Mouse (Mus musculus) stomach, embryonic 14.5 days (tissue): ENCODE measurements around the gene Mbnl2. TPM values are rescaled to one million over a fixed set of nuclear protein-coding genes. Genes with fewer than 3 reads are reported as not detected.

Source experiments
- ATAC-seq: fragments of 200-750 bp; cut with Nextera tagmentation; 2 replicates; pipeline ENCODE4 v1.8.0; 2017; ENCODE audit warnings: low read depth, moderate TSS enrichment; ENCODE audit not compliant: insufficient number of reproducible peaks, insufficient read depth, low FRiP score
- H3K27ac ChIP-seq: fragments of 300-500 bp; sonication (generic); 2 replicates; pipeline ENCODE4 v1.5.1; 2014; ENCODE audit warnings: mild to moderate bottlenecking, low read length, moderate library complexity, mixed read lengths
- H3K27me3 ChIP-seq: fragments of 300-500 bp; sonication (generic); 2 replicates; pipeline ENCODE4 v1.6.1; 2014; ENCODE audit warnings: low read length, control low read depth, mixed read lengths; ENCODE audit not compliant: control insufficient read depth, insufficient read depth
- H3K36me3 ChIP-seq: fragments of 300-500 bp; sonication (generic); 2 replicates; pipeline ENCODE4 v1.6.1; 2014; ENCODE audit warnings: mild to moderate bottlenecking, control low read depth, low read length, moderate library complexity, mixed read lengths; ENCODE audit not compliant: control insufficient read depth, insufficient read depth
- H3K4me1 ChIP-seq: fragments of 300-500 bp; sonication (generic); 2 replicates; pipeline ENCODE4 v1.6.1; 2014; ENCODE audit warnings: low read length, control low read depth, mixed read lengths; ENCODE audit not compliant: control insufficient read depth, insufficient read depth
- H3K4me2 ChIP-seq: fragments of 300-500 bp; sonication (generic); replicated peaks from 2 replicates; pipeline ENCODE4 v1.6.1; 2014; ENCODE audit warnings: low read depth, low read length, control low read depth
- H3K4me3 ChIP-seq: fragments of 300-500 bp; sonication (generic); 2 replicates; pipeline ENCODE4 v1.5.1; 2014; ENCODE audit warnings: low read depth, low read length, control low read depth
- H3K9ac ChIP-seq: fragments of 300-500 bp; sonication (generic); replicated peaks from 2 replicates; pipeline ENCODE4 v1.6.1; 2014; ENCODE audit warnings: low read depth, mild to moderate bottlenecking, control low read depth, low read length, moderate library complexity, mixed read lengths
- H3K9me3 ChIP-seq: fragments of 300-500 bp; sonication (generic); 2 replicates; pipeline ENCODE4 v1.6.1; 2016; ENCODE audit warnings: low read depth, low read length, control low read depth; ENCODE audit not compliant: control insufficient read depth
- WGBS: fragments of 180-500 bp; shearing (Covaris S2); extraction: QIAGEN DNeasy Blood & Tissue Kit; methylation state at CpG from one replicate; pipeline ENCODE4 v1.1.7; 2014; 5-methylcytosine and 5-hydroxymethylcytosine counted together
- polyA plus RNA-seq: library from polyadenylated mRNA; unstranded; fragments of >200 nt; fragmentation: Nextera tagmentation; extraction: Ambion mirVana; gene quantifications from 2 replicates; pipeline ENCODE4 v1.2.1, GENCODE M21; 2014

Gene Mbnl2
- polyA plus RNA-seq, 1 experiment from 2014 or later = 119 TPM

GRCm38 (mm10) chr14:120307356-120307755, 31.9 kb downstream of the Mbnl2 start:
- no peak overlapping the region for H3K4me3 ChIP-seq
- no peak overlapping the region for H3K27ac ChIP-seq
- no peaks in the 10 kb centered on the region for H3K27me3 ChIP-seq
- ATAC-seq = no peak
- H3K4me1 ChIP-seq = peaks cover 36% of the 10 kb centered on the region
- H3K4me2 ChIP-seq = no peak overlapping the region
- H3K36me3 ChIP-seq = no peaks in the 10 kb centered on the region
- 75% methylated on average over 3 of the region's 3 CpGs for WGBS
- H3K9me3 ChIP-seq = no peaks in the 10 kb centered on the region
- no peak overlapping the region for H3K9ac ChIP-seq

DNA sequence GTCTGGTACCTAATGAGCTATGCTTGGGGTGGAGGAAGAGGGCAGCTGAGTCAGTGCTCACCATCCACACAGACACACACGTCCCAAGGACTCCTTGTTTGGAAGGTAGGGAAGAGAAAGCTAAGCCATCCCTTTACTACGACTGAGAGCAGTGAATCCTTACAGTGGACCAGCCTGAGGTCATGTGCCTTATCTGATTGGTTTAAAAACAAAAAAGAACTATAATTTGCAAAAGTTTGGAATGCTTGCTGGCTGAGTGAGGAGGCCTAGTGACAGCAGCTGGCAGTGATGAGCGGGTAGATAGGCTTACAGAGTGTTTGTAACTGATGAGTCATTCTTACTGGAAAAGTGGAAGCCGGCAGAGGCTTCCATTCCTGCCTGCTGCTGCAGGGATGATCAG, 32.5 kb downstream of the Mbnl2 start:
- no peaks in the 10 kb centered on the region for H3K9me3 ChIP-seq
- no peaks in the 10 kb centered on the region for H3K36me3 ChIP-seq
- H3K4me1 ChIP-seq = peaks cover 33% of the 10 kb centered on the region
- 0 out of 2 replicates have a peak overlapping the region, but pooled peaks have one; percentile 11 for H3K27ac ChIP-seq
- no peak for ATAC-seq
- no peak overlapping the region for H3K4me2 ChIP-seq
- H3K4me3 ChIP-seq = no peak overlapping the region
- 35% methylated on average over 4 of the region's 4 CpGs for WGBS
- H3K27me3 ChIP-seq = no peaks in the 10 kb centered on the region
- H3K9ac ChIP-seq = no peak overlapping the region

GRCm38 (mm10) chr14:120309691-120310090, 34.2 kb downstream of the Mbnl2 start:
- H3K4me3 ChIP-seq = no peak overlapping the region
- H3K9ac ChIP-seq = no peak overlapping the region
- H3K27me3 ChIP-seq = no peaks in the 10 kb centered on the region
- 89% methylated on average over 6 of the region's 6 CpGs for WGBS
- H3K4me1 ChIP-seq = peaks cover 33% of the 10 kb centered on the region
- no peak for ATAC-seq
- no peaks in the 10 kb centered on the region for H3K36me3 ChIP-seq
- H3K4me2 ChIP-seq = no peak overlapping the region
- H3K9me3 ChIP-seq = no peaks in the 10 kb centered on the region
- peak overlapping the region; percentile 21; the same call in 1 of the 2 replicates for H3K27ac ChIP-seq

DNA sequence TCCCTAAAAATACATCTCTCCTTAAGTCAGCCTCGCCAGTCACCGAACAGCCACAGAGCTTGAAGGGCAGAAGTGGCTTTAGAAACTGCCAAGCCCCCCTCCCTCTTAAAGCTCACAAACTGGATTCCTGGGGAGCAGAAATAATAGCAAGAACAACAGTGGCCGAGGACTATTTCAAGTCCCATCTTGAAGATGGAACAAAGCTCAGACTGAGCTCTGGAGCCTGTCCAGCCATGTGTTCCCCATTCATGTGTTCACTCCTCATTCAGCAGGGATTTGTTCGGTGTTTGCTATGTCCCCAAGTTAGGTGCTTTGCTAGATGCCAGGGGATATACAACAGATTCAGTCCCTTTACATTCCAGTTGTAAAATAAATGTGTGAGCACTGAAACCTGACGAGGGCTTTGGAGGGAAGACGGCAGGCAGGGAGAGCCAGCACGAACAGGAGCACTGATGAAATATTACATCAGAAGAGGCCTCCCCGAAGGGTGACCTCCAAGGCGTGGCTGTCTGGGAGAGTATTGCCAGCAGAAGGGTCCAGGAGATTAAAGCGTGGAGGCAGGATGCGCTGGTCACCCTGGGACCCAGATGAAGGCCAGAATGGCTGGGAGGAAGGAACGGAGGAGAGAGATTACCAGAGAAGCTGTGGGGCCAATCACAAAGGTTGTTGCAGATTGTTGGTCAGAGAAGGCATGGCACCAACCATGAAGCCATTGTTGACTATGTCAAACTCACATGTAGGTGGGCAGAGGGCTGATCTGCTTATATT, 36.0 kb downstream of the Mbnl2 start:
- H3K9me3 ChIP-seq = no peaks in the 10 kb centered on the region
- 60% methylated on average over 12 of the region's 12 CpGs for WGBS
- H3K27ac ChIP-seq = peak overlapping the region; percentile 83; the same call in 1 of the 2 replicates
- no peak for ATAC-seq
- H3K27me3 ChIP-seq = no peaks in the 10 kb centered on the region
- H3K36me3 ChIP-seq = no peaks in the 10 kb centered on the region
- peaks cover 33% of the 10 kb centered on the region for H3K4me1 ChIP-seq
- H3K4me2 ChIP-seq = no peak overlapping the region
- H3K4me3 ChIP-seq = no peak overlapping the region
- no peak overlapping the region for H3K9ac ChIP-seq

DNA sequence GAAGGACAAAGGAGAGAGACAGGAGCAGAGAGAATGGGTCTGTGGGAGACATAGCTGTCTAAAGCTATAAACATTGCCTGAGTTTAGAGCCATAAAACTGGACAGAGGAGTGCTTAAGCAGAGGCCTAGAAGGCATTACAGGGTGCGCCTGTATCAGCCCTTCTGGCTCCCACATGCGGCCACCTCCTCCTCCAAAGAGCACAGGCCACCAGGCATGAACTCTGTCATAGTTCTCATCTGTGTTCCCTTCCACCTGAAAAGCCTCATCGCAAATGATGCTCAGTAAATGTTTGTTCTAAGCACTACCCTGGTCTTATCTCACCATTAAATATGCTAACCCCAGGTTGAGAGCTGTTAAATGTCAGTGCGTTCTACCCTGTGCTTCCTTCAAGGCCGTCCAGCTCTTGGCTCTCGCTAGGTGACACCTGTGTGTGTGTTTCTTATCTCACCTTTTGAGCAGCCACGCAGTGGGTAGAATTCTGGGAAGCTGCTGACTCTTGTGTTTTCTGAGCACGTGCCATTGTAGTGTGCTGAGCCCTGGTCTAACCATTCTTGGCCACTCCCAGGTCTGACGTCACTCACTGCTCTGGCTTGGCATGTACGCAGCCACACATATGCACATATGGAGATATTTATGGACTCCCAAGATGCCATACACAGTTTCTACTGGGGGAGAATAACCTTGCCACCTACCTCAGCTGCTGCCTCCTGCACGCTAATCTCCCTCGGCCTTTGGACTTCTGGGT, 37.4 kb downstream of the Mbnl2 start:
- Histone ChIP-seq H3K4me3 (no peak overlapping the region), H3K9me3 (no peaks in the 10 kb centered on the region), H3K4me2 (peak overlapping the region; percentile 22; the same call in 1 of the 2 replicates), H3K27ac (peak overlapping the region; percentile 83), H3K36me3 (no peaks in the 10 kb centered on the region), H3K27me3 (no peaks in the 10 kb centered on the region), H3K9ac (no peak overlapping the region), H3K4me1 (peaks cover 29% of the 10 kb centered on the region)
- WGBS = 64% methylated on average over 12 of the region's 12 CpGs
- peak; percentile 89 for ATAC-seq

DNA sequence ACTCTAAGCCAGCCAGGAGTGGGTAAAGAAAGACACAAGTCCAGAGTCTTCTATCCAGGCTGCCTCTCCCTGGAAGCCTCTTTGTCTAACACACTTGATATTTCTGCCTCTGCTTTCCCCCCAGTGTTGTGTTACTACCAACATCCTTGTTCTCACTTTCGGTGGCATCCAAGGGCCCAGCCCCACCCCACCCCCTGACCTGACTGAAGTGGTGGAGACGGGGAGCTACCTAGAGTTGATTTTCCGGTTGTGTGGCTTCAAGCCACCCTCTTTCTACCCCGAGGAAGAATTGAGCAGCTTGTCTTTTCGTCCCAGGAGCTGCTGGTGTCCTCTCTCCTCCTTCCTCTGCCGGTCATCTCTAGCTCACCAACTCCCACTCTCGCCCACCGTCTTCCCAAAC, 38.0 kb downstream of the Mbnl2 start:
- ATAC-seq = peak; percentile 50
- H3K9ac ChIP-seq = no peak overlapping the region
- peaks cover 24% of the 10 kb centered on the region for H3K4me1 ChIP-seq
- peak overlapping the region; percentile 22 for H3K4me2 ChIP-seq
- no peak overlapping the region for H3K4me3 ChIP-seq
- no peaks in the 10 kb centered on the region for H3K9me3 ChIP-seq
- peak overlapping the region; percentile 83 for H3K27ac ChIP-seq
- no peaks in the 10 kb centered on the region for H3K27me3 ChIP-seq
- WGBS = 60% methylated on average over 8 of the region's 8 CpGs
- H3K36me3 ChIP-seq = no peaks in the 10 kb centered on the region

DNA sequence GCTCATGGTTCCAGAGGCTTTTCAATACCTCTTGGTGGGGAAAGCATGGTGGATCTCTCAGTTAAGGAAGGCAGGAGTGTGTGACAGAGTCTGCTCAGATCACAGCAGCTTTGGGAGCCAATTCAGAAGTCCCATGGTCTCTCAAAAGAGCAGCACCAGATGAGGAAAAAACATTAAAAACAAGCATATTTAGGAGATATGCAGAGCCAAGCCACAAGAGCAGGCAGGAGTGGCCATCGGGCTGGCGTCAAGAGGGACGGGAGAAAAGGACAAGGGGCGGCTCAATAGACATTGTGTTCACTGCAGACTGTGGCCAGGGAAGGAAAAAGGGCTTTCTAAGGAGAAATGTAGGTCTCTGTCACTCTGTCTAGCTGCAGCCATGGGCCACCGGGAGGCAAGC, 40.3 kb downstream of the Mbnl2 start:
- H3K4me2 ChIP-seq = no peak overlapping the region
- ATAC-seq = no peak
- peaks cover 22% of the 10 kb centered on the region for H3K4me1 ChIP-seq
- H3K9me3 ChIP-seq = no peaks in the 10 kb centered on the region
- no peaks in the 10 kb centered on the region for H3K27me3 ChIP-seq
- no peaks in the 10 kb centered on the region for H3K36me3 ChIP-seq
- no peak overlapping the region for H3K27ac ChIP-seq
- H3K4me3 ChIP-seq = no peak overlapping the region
- 72% methylated on average over 5 of the region's 5 CpGs for WGBS
- H3K9ac ChIP-seq = no peak overlapping the region

GRCm38 (mm10) chr14:120318326-120318935, 43.0 kb downstream of the Mbnl2 start:
- Histone ChIP-seq H3K4me2 (no peak overlapping the region), H3K27ac (no peak overlapping the region; the same call in 1 of the 2 replicates), H3K9me3 (no peaks in the 10 kb centered on the region), H3K9ac (no peak overlapping the region), H3K4me1 (peaks cover 18% of the 10 kb centered on the region; the same call in 1 of the 2 replicates), H3K27me3 (no peaks in the 10 kb centered on the region), H3K36me3 (no peaks in the 10 kb centered on the region), H3K4me3 (no peak overlapping the region)
- peak; percentile 76 for ATAC-seq
- WGBS = 43% methylated on average over 6 of the region's 6 CpGs
